Mouse (Mus musculus): Measurements from ENCODE around the gene Smtnl2.

Smtnl2 gene

GRCm38 (mm10) chr11:72397811-72398525 lies 13.5 kb downstream of the Smtnl2 start:
- no peak for DNase-seq

- peak; percentile 78 to 82 for DNase-seq
Measured at GRCm38 (mm10) chr11:72397072-72397471, 14.4 kb downstream of the Smtnl2 start.

GRCm38 (mm10) chr11:72396621-72397020 lies 14.9 kb downstream of the Smtnl2 start:
- DNase-seq, result peak; percentile 44 to 45

GRCm38 (mm10) chr11:72395652-72396051 lies 15.9 kb downstream of the Smtnl2 start:
- DNase-seq, result no peak

- no peak for DNase-seq
Measured at GRCm38 (mm10) chr11:72394694-72395093, 16.8 kb downstream of the Smtnl2 start.

- peak in 1 of 2 experiments; percentile 53 for DNase-seq
Measured at GRCm38 (mm10) chr11:72393669-72394068, 17.8 kb downstream of the Smtnl2 start.

GRCm38 (mm10) chr11:72393243-72393642 lies 18.3 kb downstream of the Smtnl2 start:
- DNase-seq, result no peak

- no peak for DNase-seq
Measured at GRCm38 (mm10) chr11:72391181-72391580, 20.3 kb downstream of the Smtnl2 start.

- DNase-seq, result no peak
Measured at GRCm38 (mm10) chr11:72389407-72390142, 21.9 kb downstream of the Smtnl2 start.

GRCm38 (mm10) chr11:72388113-72388529 lies 23.4 kb downstream of the Smtnl2 start:
- no peak for DNase-seq

- DNase-seq, result no peak
Measured at GRCm38 (mm10) chr11:72379351-72379750, 32.2 kb downstream of the Smtnl2 start.

- no peak for DNase-seq
Measured at GRCm38 (mm10) chr11:72378222-72378621, 33.3 kb downstream of the Smtnl2 start.

GRCm38 (mm10) chr11:72376562-72376961 lies 35.0 kb downstream of the Smtnl2 start:
- no peak for DNase-seq

- DNase-seq, result peak; percentile 17 to 31
Measured at GRCm38 (mm10) chr11:72369904-72370672, 41.4 kb downstream of the Smtnl2 start.

- DNase-seq, result no peak
Measured at GRCm38 (mm10) chr11:72367934-72368674, 43.4 kb downstream of the Smtnl2 start.

GRCm38 (mm10) chr11:72366126-72366525 lies 45.4 kb downstream of the Smtnl2 start:
- DNase-seq, result no peak

GRCm38 (mm10) chr11:72364526-72364925 lies 47.0 kb downstream of the Smtnl2 start:
- DNase-seq, result peak in 1 of 2 experiments; percentile 18

GRCm38 (mm10) chr11:72363523-72364240 lies 47.8 kb downstream of the Smtnl2 start:
- DNase-seq, result peak; percentile 24 to 61

- DNase-seq, result no peak
Measured at GRCm38 (mm10) chr11:72362347-72362741, 49.2 kb downstream of the Smtnl2 start, which contains the start of gene Tekt1. Gene Tekt1 (minus strand): TSS chr11:72362442.

GRCm38 (mm10) chr11:72361385-72362346 lies 49.8 kb downstream of the Smtnl2 start:
- peak; percentile 52 to 78 for DNase-seq
